Mouse (Mus musculus) CH12.LX (cell line): ENCODE measurements around the gene Wbp11. TPM values are rescaled to one million over a fixed set of nuclear protein-coding genes. Genes with fewer than 3 reads are reported as not detected.

Experiments
- DNase-seq: peaks from one replicate; pipeline ENCODE4 v3.0.0-alpha.2; 2013; ENCODE audit errors: extremely low read depth
- H3K27ac ChIP-seq: 2 replicates; pipeline ENCODE4 v1.5.1; 2012; ENCODE audit warnings: low read depth, mild to moderate bottlenecking, control low read depth, moderate library complexity; ENCODE audit not compliant: insufficient read depth
- H3K27me3 ChIP-seq: replicated peaks from 2 replicates; pipeline ENCODE3; 2012; ENCODE audit warnings: inconsistent platforms
- H3K36me3 ChIP-seq, 2 experiments: replicated peaks in 1 of 2; 2 replicates each; pipeline versions ENCODE3 to v1.6.1; 2012; ENCODE audit warnings: inconsistent platforms in 1 of 2, low read length in 1 of 2, mild to moderate bottlenecking in 1 of 2, mixed read lengths in 1 of 2, moderate library complexity in 1 of 2; ENCODE audit not compliant: control insufficient read depth in 1 of 2, insufficient read depth in 1 of 2
- H3K4me1 ChIP-seq, 2 experiments: 2 replicates each; pipeline ENCODE4 v1.6.1; 2012; ENCODE audit warnings: inconsistent platforms in 1 of 2, moderate library complexity in 1 of 2; ENCODE audit not compliant: insufficient read depth in 2 of 2, control insufficient read depth in 1 of 2
- H3K4me2 ChIP-seq: 2 replicates; pipeline ENCODE4 v1.6.1; 2012; ENCODE audit warnings: low read depth, mild to moderate bottlenecking, control low read depth; ENCODE audit not compliant: poor library complexity, insufficient read depth, severe bottlenecking
- H3K4me3 ChIP-seq, 3 experiments: fragments of 150-350 bp in 1 of 3; sonication (generic) in 1 of 3; replicated peaks in 1 of 3; 2 replicates each; pipeline versions ENCODE3 to v1.5.1; 2011 to 2012; ENCODE audit warnings: low read depth in 2 of 3, low read length in 2 of 3, mild to moderate bottlenecking in 2 of 3, moderate library complexity in 2 of 3, control low read depth in 1 of 3, improper control_type of control experiment in 1 of 3, inconsistent platforms in 1 of 3, mixed read lengths in 1 of 3; ENCODE audit not compliant: poor library complexity in 1 of 3
- H3K79me2 ChIP-seq: replicated peaks from 2 replicates; pipeline ENCODE4 v1.6.1; 2012; ENCODE audit warnings: mild to moderate bottlenecking, moderate library complexity; ENCODE audit not compliant: control insufficient read depth, poor library complexity, insufficient read depth, severe bottlenecking; ENCODE audit errors: extremely low read depth
- H3K9ac ChIP-seq: 2 replicates; pipeline ENCODE4 v1.6.1; 2012; ENCODE audit warnings: low read depth, mild to moderate bottlenecking, control low read depth, moderate library complexity; ENCODE audit not compliant: insufficient read depth
- H3K9me3 ChIP-seq: replicated peaks from 2 replicates; pipeline ENCODE3; 2012; ENCODE audit warnings: low read length, inconsistent platforms, mixed read lengths
- BHLHE40 ChIP-seq: IDR thresholded peaks from 2 replicates; pipeline ENCODE4 v1.6.1; 2011; ENCODE audit warnings: mild to moderate bottlenecking, low read depth, low read length, improper control_type of control experiment
- CHD1 ChIP-seq: IDR thresholded peaks from 2 replicates; pipeline ENCODE4 v1.6.1; 2012; ENCODE audit warnings: low read depth, low read length, improper control_type of control experiment, inconsistent platforms
- CTCF ChIP-seq, 2 experiments: IDR thresholded peaks in 1 of 2; conservative IDR thresholded peaks in 1 of 2; 2 replicates each; pipeline ENCODE4 v1.5.1; 2011 to 2012; ENCODE audit warnings: low read depth in 2 of 2, low read length in 2 of 2, improper control_type of control experiment in 1 of 2, inconsistent platforms in 1 of 2, mild to moderate bottlenecking in 1 of 2, moderate library complexity in 1 of 2
- E2F4 ChIP-seq: IDR thresholded peaks from 2 replicates; pipeline ENCODE4 v1.6.1; 2011; ENCODE audit warnings: low read depth, low read length, improper control_type of control experiment; ENCODE audit not compliant: insufficient replicate concordance
- ELF1 ChIP-seq: IDR thresholded peaks from 2 replicates; pipeline ENCODE4 v1.6.1; 2014; ENCODE audit warnings: low read depth, mild to moderate bottlenecking, inconsistent platforms, low read length, improper control_type of control experiment
- EP300 ChIP-seq: IDR thresholded peaks from 2 replicates; pipeline ENCODE4 v1.6.1; 2011; ENCODE audit warnings: low read length, improper control_type of control experiment
- ETS1 ChIP-seq: conservative IDR thresholded peaks from 2 replicates; pipeline ENCODE4 v1.6.1; 2012; ENCODE audit warnings: low read depth, mild to moderate bottlenecking, inconsistent platforms, low read length, improper control_type of control experiment, moderate library complexity
- GABPA ChIP-seq: IDR thresholded peaks from 2 replicates; pipeline ENCODE4 v1.6.1; 2012; ENCODE audit warnings: low read depth, low read length, improper control_type of control experiment, inconsistent platforms; ENCODE audit not compliant: insufficient replicate concordance
- HCFC1 ChIP-seq: IDR thresholded peaks from 2 replicates; pipeline ENCODE4 v1.6.1; 2012; ENCODE audit warnings: low read depth, mild to moderate bottlenecking, inconsistent platforms, low read length, improper control_type of control experiment
- JUN ChIP-seq: IDR thresholded peaks from 2 replicates; pipeline ENCODE4 v1.6.1; 2011; ENCODE audit warnings: low read depth, mild to moderate bottlenecking, low read length, improper control_type of control experiment, moderate library complexity; ENCODE audit not compliant: insufficient read depth
- JUND ChIP-seq: conservative IDR thresholded peaks from 2 replicates; pipeline ENCODE4 v1.6.1; 2011; ENCODE audit warnings: low read depth, low read length, improper control_type of control experiment
- KAT2A ChIP-seq: IDR thresholded peaks from 2 replicates; pipeline ENCODE4 v1.6.1; 2012; ENCODE audit warnings: low read length, improper control_type of control experiment, inconsistent platforms; ENCODE audit not compliant: insufficient replicate concordance
- MAX ChIP-seq: IDR thresholded peaks from 2 replicates; pipeline ENCODE4 v1.6.1; 2011; ENCODE audit warnings: low read length, improper control_type of control experiment
- MAZ ChIP-seq: IDR thresholded peaks from 2 replicates; pipeline ENCODE4 v1.6.1; 2012; ENCODE audit warnings: low read depth, mild to moderate bottlenecking, inconsistent platforms, low read length, improper control_type of control experiment, moderate library complexity
- MXI1 ChIP-seq: IDR thresholded peaks from 2 replicates; pipeline ENCODE4 v1.6.1; 2011; ENCODE audit warnings: mild to moderate bottlenecking, low read depth, low read length, improper control_type of control experiment
- NRF1 ChIP-seq: IDR thresholded peaks from 2 replicates; pipeline ENCODE4 v1.6.1; 2014; ENCODE audit warnings: low read depth, mild to moderate bottlenecking, inconsistent platforms, low read length, improper control_type of control experiment, moderate library complexity
- RCOR1 ChIP-seq: conservative IDR thresholded peaks from 2 replicates; pipeline ENCODE4 v1.6.1; 2012; ENCODE audit warnings: low read depth, mild to moderate bottlenecking, inconsistent platforms, low read length, improper control_type of control experiment
- SMC3 ChIP-seq: IDR thresholded peaks from 2 replicates; pipeline ENCODE4 v1.6.1; 2011; ENCODE audit warnings: low read depth, low read length, improper control_type of control experiment
- TBP ChIP-seq: conservative IDR thresholded peaks from 2 replicates; pipeline ENCODE4 v1.6.1; 2011; ENCODE audit warnings: low read depth, low read length, improper control_type of control experiment
- TCF12 ChIP-seq: IDR thresholded peaks from 2 replicates; pipeline ENCODE4 v1.6.1; 2014; ENCODE audit warnings: low read depth, mild to moderate bottlenecking, inconsistent platforms, low read length, improper control_type of control experiment
- USF1 ChIP-seq: IDR thresholded peaks from 2 replicates; pipeline ENCODE4 v1.6.1; 2014; ENCODE audit warnings: low read depth, mild to moderate bottlenecking, inconsistent platforms, low read length, improper control_type of control experiment
- USF2 ChIP-seq: conservative IDR thresholded peaks from 2 replicates; pipeline ENCODE4 v1.6.1; 2011; ENCODE audit warnings: low read depth, low read length, improper control_type of control experiment
- ZC3H11A ChIP-seq: IDR thresholded peaks from 2 replicates; pipeline ENCODE4 v1.6.1; 2012; ENCODE audit warnings: low read depth, mild to moderate bottlenecking, inconsistent platforms, low read length, improper control_type of control experiment
- ZMIZ1 ChIP-seq: IDR thresholded peaks from 2 replicates; pipeline ENCODE4 v1.6.1; 2012; ENCODE audit warnings: low read depth, mild to moderate bottlenecking, inconsistent platforms, low read length, improper control_type of control experiment
- dilution Hi-C: fragments of 300-500 bp; cut with MboI; formaldehyde crosslinking; loops from 2 replicates; pipeline ENCODE4 v1.14.3; 2020; ENCODE audit warnings: low sequenced_read_pairs; ENCODE audit not compliant: extremely low pct_unique_long_range_greater_than_20kb, extremely low pct_ligation_motif_present
- in situ Hi-C: fragments of 300-500 bp; cut with MboI; formaldehyde crosslinking; loops from 3 replicates; pipeline ENCODE4 v1.14.3; 2019; ENCODE audit warnings: low sequenced_read_pairs, low pct_ligation_motif_present, low pct_unique_long_range_greater_than_20kb, mixed read lengths
- polyA plus RNA-seq: library from polyadenylated mRNA; unstranded; fragments of >175 nt; gene quantifications from 2 replicates; pipeline ENCODE4 v1.2.1, GENCODE M21; 2012; ENCODE audit warnings: low read depth; ENCODE audit not compliant: insufficient read length
- total RNA-seq, 2 experiments: library from RNA; depleted of rRNA; stranded (reverse); fragments of 300-350 nt in 1 of 2; fragments of >200 nt in 1 of 2; gene quantifications; 2 replicates each; pipeline ENCODE4 v1.2.3; 2012 to 2014

Gene Wbp11
- total and polyA plus RNA-seq, 3 experiments: 27.7 to 189 (median 51.3) TPM

- TF ChIP-seq EP300 (no peak), MXI1 (no peak), ELF1 (no peak), KAT2A (no peak), CTCF (conservative IDR thresholded peaks at IDR 0.05 in 1 of 2, IDR thresholded peaks at IDR 0.05 in 1 of 2; ENCODE audit: low read depth in 2 of 2, low read length in 2 of 2) (no peak), SMC3 (no peak), NRF1 (no peak), JUN (no peak)
- dilution Hi-C loops: no loop called here
- no peaks in the 10 kb centered on the region for H3K27me3 ChIP-seq
Measured at GRCm38 (mm10) chr6:136875670-136876069, 47.6 kb upstream of the Wbp11 start, which contains the start of gene Mgp. TSS of gene Mgp (minus strand) at chr6:136875823.

GRCm38 (mm10) chr6:136874599-136874998, 46.6 kb upstream of the Wbp11 start:
- dilution Hi-C loops (loop anchor here (25.0 kb wide), 1 partner anchor 113 kb away; no protein-coding TSS in a partner anchor), in situ Hi-C loops (no loop called here)
- peaks cover 0 to 22% of the 10 kb centered on the region in 2 experiments for H3K36me3 ChIP-seq
- H3K4me3 ChIP-seq: no peak overlapping the region
- no peaks in the 10 kb centered on the region for H3K4me1 ChIP-seq
- H3K9ac ChIP-seq: no peak overlapping the region
- H3K27me3 ChIP-seq: no peaks in the 10 kb centered on the region
- no peak overlapping the region for H3K27ac ChIP-seq
- H3K79me2 ChIP-seq: no peaks in the 10 kb centered on the region
- no peak for DNase-seq
- no peak for TF ChIP-seq ZMIZ1
- TF ChIP-seq EP300: no peak
- no peak for TF ChIP-seq JUN
- TF ChIP-seq ZC3H11A: no peak
- TF ChIP-seq TCF12: no peak
- TF ChIP-seq ELF1: no peak
- H3K9me3 ChIP-seq: no peaks in the 10 kb centered on the region
- H3K4me2 ChIP-seq: no peak overlapping the region

More at GRCm38 (mm10) chr6:136875670-136876069, 47.6 kb upstream of the Wbp11 start, which contains the start of gene Mgp:
- H3K27ac ChIP-seq: no peak within 1 kb of the TSS
- H3K9ac ChIP-seq: no peak within 1 kb of the TSS
- H3K4me1 ChIP-seq: no peaks in the 10 kb centered on the region
- H3K4me2 ChIP-seq: no peak within 1 kb of the TSS
- H3K4me3 ChIP-seq: no peak within 1 kb of the TSS
- no peaks in the 10 kb centered on the region for H3K79me2 ChIP-seq
- no peaks in the 10 kb centered on the region for H3K9me3 ChIP-seq
- in situ Hi-C loops: no loop called here
- peaks cover 0 to 23% of the 10 kb centered on the region in 2 experiments for H3K36me3 ChIP-seq
- no peak for DNase-seq

GRCm38 (mm10) chr6:136868921-136869320, 40.9 kb upstream of the Wbp11 start:
- Histone ChIP-seq H3K79me2 (no peaks in the 10 kb centered on the region), H3K36me3 (peaks cover 10 to 33% of the 10 kb centered on the region in 2 experiments), H3K9ac (no peak overlapping the region), H3K4me2 (no peak overlapping the region), H3K27ac (no peak overlapping the region), H3K27me3 (no peaks in the 10 kb centered on the region), H3K9me3 (no peaks in the 10 kb centered on the region), H3K4me1 (no peaks in the 10 kb centered on the region), H3K4me3 (no peak overlapping the region)
- dilution Hi-C loops: loop anchor here (25.0 kb wide), 1 partner anchor 118 kb away; no protein-coding TSS in a partner anchor
- no peak for DNase-seq
- TF ChIP-seq BHLHE40 (no peak), RCOR1 (no peak), NRF1 (no peak), ELF1 (no peak), CHD1 (no peak), HCFC1 (no peak), USF2 (no peak), TBP (no peak), CTCF (conservative IDR thresholded peaks at IDR 0.05 in 1 of 2, IDR thresholded peaks at IDR 0.05 in 1 of 2; ENCODE audit: low read depth in 2 of 2, low read length in 2 of 2) (no peak), JUND (no peak), E2F4 (no peak), KAT2A (no peak), USF1 (no peak), MAZ (no peak), SMC3 (no peak), GABPA (no peak), MAX (no peak), ETS1 (no peak)
- in situ Hi-C loops: no loop called here
